Mouse (Mus musculus) neural tube, embryonic 12.5 days (tissue): ENCODE measurements around the gene Hps4. TPM values are rescaled to one million over a fixed set of nuclear protein-coding genes. Genes with fewer than 3 reads are reported as not detected.
A peak's percentile ranks its signal among the peaks of the same experiment; 100 is the strongest.

Experiments
- ATAC-seq: fragments of 200-750 bp; cut with Nextera tagmentation; 2 replicates; pipeline ENCODE4 v1.8.0; 2017; ENCODE audit warnings: low read depth, mild to moderate bottlenecking, moderate TSS enrichment, moderate library complexity; ENCODE audit not compliant: low FRiP score
- H3K27ac ChIP-seq: fragments of 300-500 bp; sonication (generic); 2 replicates; pipeline ENCODE4 v1.5.1; 2016
- H3K27me3 ChIP-seq: fragments of 300-500 bp; sonication (generic); replicated peaks from 2 replicates; pipeline ENCODE4 v1.6.1; 2016; ENCODE audit warnings: mild to moderate bottlenecking
- H3K36me3 ChIP-seq: fragments of 300-500 bp; sonication (generic); 2 replicates; pipeline ENCODE4 v1.6.1; 2016; ENCODE audit warnings: mild to moderate bottlenecking
- H3K4me1 ChIP-seq: fragments of 300-500 bp; sonication (generic); 2 replicates; pipeline ENCODE4 v1.6.1; 2016
- H3K4me2 ChIP-seq: fragments of 300-500 bp; sonication (generic); replicated peaks from 2 replicates; pipeline ENCODE4 v1.6.1; 2016; ENCODE audit warnings: mild to moderate bottlenecking
- H3K4me3 ChIP-seq: fragments of 300-500 bp; sonication (generic); 2 replicates; pipeline ENCODE4 v1.5.1; 2016
- H3K9ac ChIP-seq: fragments of 300-500 bp; sonication (generic); 2 replicates; pipeline ENCODE4 v1.6.1; 2016; ENCODE audit warnings: mild to moderate bottlenecking
- H3K9me3 ChIP-seq: fragments of 300-500 bp; sonication (generic); 2 replicates; pipeline ENCODE4 v1.6.1; 2016; ENCODE audit warnings: mild to moderate bottlenecking
- WGBS: fragments of 180-500 bp; shearing (Covaris S2); methylation state at CpG from one replicate; pipeline ENCODE4 v1.1.7; 2016; 5-methylcytosine and 5-hydroxymethylcytosine counted together
- polyA plus RNA-seq: library from polyadenylated mRNA; unstranded; fragments of >200 nt; fragmentation: Nextera tagmentation; extraction: Ambion mirVana; gene quantifications from 2 replicates; pipeline ENCODE4 v1.2.1, GENCODE M21; 2016

Hps4 gene
- polyA plus RNA-seq, 1 experiment from 2014 or later = 36.1 TPM

DNA sequence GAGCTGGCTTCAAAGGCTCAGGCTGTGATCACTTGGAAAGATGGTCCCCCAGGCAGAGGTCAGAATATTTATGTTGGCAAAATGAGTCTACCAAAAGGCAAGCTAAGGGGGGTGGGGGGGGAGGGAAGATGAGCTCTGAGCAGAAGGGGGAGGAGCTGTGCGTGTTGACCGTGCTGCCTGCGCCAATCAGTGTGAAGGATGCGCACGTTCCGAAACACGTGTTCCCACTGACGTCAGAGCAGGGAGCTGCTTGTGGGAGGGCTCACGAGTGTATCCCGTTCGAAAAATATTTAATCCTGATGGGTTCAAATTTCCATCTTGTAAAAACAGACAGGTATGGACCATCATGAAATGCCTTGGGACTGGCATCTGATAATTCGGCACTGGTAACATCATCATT, 76.7 kb downstream of the Hps4 start:
- H3K27me3 ChIP-seq = peaks cover 7% of the 10 kb centered on the region
- H3K36me3 ChIP-seq = no peaks in the 10 kb centered on the region
- H3K4me1 ChIP-seq = no peaks in the 10 kb centered on the region
- no peak overlapping the region for H3K9ac ChIP-seq
- ATAC-seq = no peak
- H3K27ac ChIP-seq = no peak overlapping the region
- peak overlapping the region; percentile 38 for H3K4me2 ChIP-seq
- H3K9me3 ChIP-seq = no peaks in the 10 kb centered on the region
- no peak overlapping the region for H3K4me3 ChIP-seq
- WGBS = 33% methylated on average over 12 of the region's 12 CpGs

DNA sequence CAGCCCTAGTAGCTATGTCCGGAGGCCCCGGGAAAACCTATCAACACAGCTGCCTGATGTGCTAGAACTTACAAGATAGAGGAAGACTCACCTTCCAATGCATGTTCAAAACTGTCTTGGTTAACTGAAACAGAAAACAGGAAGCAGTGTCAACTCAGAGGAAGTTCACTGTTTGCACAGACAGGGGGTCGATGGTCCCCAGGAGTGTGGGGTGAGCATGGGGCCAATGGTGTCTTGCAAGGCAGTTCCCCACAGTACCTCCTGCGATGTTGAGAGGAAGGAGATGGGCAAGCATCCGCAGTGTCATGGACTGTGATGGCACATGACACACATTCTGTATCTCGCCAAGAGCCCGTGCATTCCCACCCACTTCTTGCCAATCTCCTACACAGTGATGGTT, 83.8 kb downstream of the Hps4 start:
- Histone ChIP-seq H3K27me3 (peaks cover 13% of the 10 kb centered on the region; the same call in 1 of the 2 replicates), H3K9ac (no peak overlapping the region), H3K4me3 (no peak overlapping the region), H3K4me2 (no peak overlapping the region), H3K27ac (no peak overlapping the region), H3K4me1 (peaks cover 4% of the 10 kb centered on the region), H3K9me3 (no peaks in the 10 kb centered on the region), H3K36me3 (no peaks in the 10 kb centered on the region)
- 89% methylated on average over 7 of the region's 7 CpGs for WGBS
- no peak for ATAC-seq

DNA sequence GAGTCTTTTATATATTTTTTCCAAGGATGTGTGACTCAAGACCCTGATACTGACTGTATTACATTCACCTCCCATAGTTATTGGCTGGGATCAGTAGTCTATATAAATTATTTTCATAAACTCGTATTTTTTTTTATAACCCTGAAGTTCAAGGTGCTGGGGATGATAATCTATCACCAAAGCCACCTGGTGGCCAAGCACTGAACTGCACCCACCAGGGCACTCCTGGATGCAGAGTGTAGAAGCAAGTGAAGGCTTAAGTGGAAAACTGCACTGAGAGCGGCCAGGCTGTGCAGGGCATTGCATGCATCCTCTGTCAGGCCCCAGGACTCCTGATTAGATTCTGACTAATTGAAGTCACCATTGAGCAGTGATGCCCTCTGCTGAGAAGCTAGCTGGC, 84.4 kb downstream of the Hps4 start:
- Histone ChIP-seq H3K4me1 (peaks cover 5% of the 10 kb centered on the region), H3K36me3 (no peaks in the 10 kb centered on the region), H3K4me3 (no peak overlapping the region), H3K4me2 (no peak overlapping the region), H3K9me3 (no peaks in the 10 kb centered on the region), H3K9ac (no peak overlapping the region), H3K27ac (no peak overlapping the region), H3K27me3 (peaks cover 17% of the 10 kb centered on the region; the same call in 1 of the 2 replicates)
- ATAC-seq = no peak
- WGBS = 46% methylated on average over 2 of the region's 2 CpGs

Other genes starting within 250 kb of the Hps4 start
- 2.4 and 3.0 TPM in 2 replicates for gene Cryba4, start 90.6 kb upstream of the Hps4 start, polyA plus RNA-seq
- gene Crybb1, start 87.3 kb upstream of the Hps4 start, polyA plus RNA-seq = 2.9 and 3.1 TPM in 2 replicates
- 28.7 and 35.4 TPM in 2 replicates for gene Tpst2, start 66.4 kb upstream of the Hps4 start, polyA plus RNA-seq
- 38.8 and 40.3 TPM in 2 replicates for gene Tfip11, start 16.7 kb upstream of the Hps4 start, polyA plus RNA-seq
- gene Srrd, start within 50 bp of the Hps4 start, polyA plus RNA-seq = 59.5 and 60.2 TPM in 2 replicates
- 0.20 and 0.28 TPM in 2 replicates for gene Gm6583, start 12.9 kb downstream of the Hps4 start, polyA plus RNA-seq
- 55.2 and 67.7 TPM in 2 replicates for gene Asphd2, start 51.8 kb downstream of the Hps4 start, polyA plus RNA-seq
- 0.29 and 0.36 TPM in 2 replicates for gene Gm6588, start 106.3 kb downstream of the Hps4 start, polyA plus RNA-seq
- 12.0 and 13.0 TPM in 2 replicates for gene Sez6l, start 234.1 kb downstream of the Hps4 start, polyA plus RNA-seq